Mouse (Mus musculus) hindbrain, embryonic 16.5 days (tissue): ENCODE results near the gene Gstm5. TPM values are rescaled to one million over a fixed set of nuclear protein-coding genes. Genes with fewer than 3 reads are reported as not detected.

Experiments used
- ATAC-seq: fragments of 200-750 bp; cut with Nextera tagmentation; 2 replicates; pipeline ENCODE4 v1.8.0; 2017; ENCODE audit warnings: moderate TSS enrichment, moderate library complexity
- H3K27ac ChIP-seq: fragments of 300-500 bp; sonication (generic); 2 replicates; pipeline ENCODE4 v1.5.1; 2014; ENCODE audit warnings: low read depth, mild to moderate bottlenecking, control low read depth, low read length, moderate library complexity
- H3K27me3 ChIP-seq: fragments of 300-500 bp; sonication (generic); replicated peaks from 2 replicates; pipeline ENCODE4 v1.6.1; 2014; ENCODE audit warnings: low read length; ENCODE audit not compliant: control insufficient read depth, insufficient read depth
- H3K36me3 ChIP-seq: fragments of 300-500 bp; sonication (generic); 2 replicates; pipeline ENCODE4 v1.6.1; 2014; ENCODE audit warnings: mild to moderate bottlenecking, low read length, moderate library complexity, mixed read lengths; ENCODE audit not compliant: control insufficient read depth, insufficient read depth
- H3K4me1 ChIP-seq: fragments of 300-500 bp; sonication (generic); 2 replicates; pipeline ENCODE4 v1.6.1; 2014; ENCODE audit warnings: low read depth, low read length; ENCODE audit not compliant: control insufficient read depth, insufficient read depth
- H3K4me2 ChIP-seq: fragments of 300-500 bp; sonication (generic); 2 replicates; pipeline ENCODE4 v1.6.1; 2014; ENCODE audit warnings: mild to moderate bottlenecking, low read length, control low read depth, moderate library complexity
- H3K4me3 ChIP-seq: fragments of 300-500 bp; sonication (generic); 2 replicates; pipeline ENCODE4 v1.5.1; 2014; ENCODE audit warnings: mild to moderate bottlenecking, low read length, control low read depth, moderate library complexity
- H3K9ac ChIP-seq: fragments of 300-500 bp; sonication (generic); 2 replicates; pipeline ENCODE4 v1.6.1; 2014; ENCODE audit warnings: low read depth, mild to moderate bottlenecking, control low read depth, low read length, moderate library complexity
- H3K9me3 ChIP-seq: fragments of 300-500 bp; sonication (generic); 2 replicates; pipeline ENCODE4 v1.6.1; 2014; ENCODE audit warnings: mild to moderate bottlenecking, low read length, moderate library complexity; ENCODE audit not compliant: control insufficient read depth
- WGBS: fragments of 180-500 bp; shearing (Covaris S2); extraction: QIAGEN DNeasy Blood & Tissue Kit; methylation state at CpG from one replicate; pipeline ENCODE4 v1.1.7; 2014; 5-methylcytosine and 5-hydroxymethylcytosine counted together
- polyA plus RNA-seq: library from polyadenylated mRNA; unstranded; fragments of >200 nt; fragmentation: Nextera tagmentation; extraction: Ambion mirVana; gene quantifications from 2 replicates; pipeline ENCODE4 v1.2.1, GENCODE M21; 2015

The Gstm5 gene
- polyA plus RNA-seq, 1 experiment from 2014 or later, result 292 TPM

GRCm38 (mm10) chr3:107868452-107868851, 27.2 kb upstream of the Gstm5 start:
- H3K27ac ChIP-seq, result no peak overlapping the region
- no peaks in the 10 kb centered on the region for H3K27me3 ChIP-seq
- H3K9me3 ChIP-seq, result no peaks in the 10 kb centered on the region

GRCm38 (mm10) chr3:107869097-107869496, 26.5 kb upstream of the Gstm5 start:
- H3K36me3 ChIP-seq, result no peaks in the 10 kb centered on the region
- no peak overlapping the region for H3K4me3 ChIP-seq
- ATAC-seq, result no peak
- H3K4me1 ChIP-seq, result peaks cover 4% of the 10 kb centered on the region; the same call in 1 of the 2 replicates
- H3K4me2 ChIP-seq, result no peak overlapping the region
- H3K27me3 ChIP-seq, result no peaks in the 10 kb centered on the region
- no peaks in the 10 kb centered on the region for H3K9me3 ChIP-seq
- no peak overlapping the region for H3K9ac ChIP-seq
- no peak overlapping the region for H3K27ac ChIP-seq
- WGBS, result 9% methylated on average over 7 of the region's 7 CpGs

More at GRCm38 (mm10) chr3:107868452-107868851, 27.2 kb upstream of the Gstm5 start:
- peaks cover 7% of the 10 kb centered on the region; the same call in 1 of the 2 replicates for H3K4me1 ChIP-seq
- WGBS, result 88% methylated on average over 22 of the region's 22 CpGs
- H3K4me2 ChIP-seq, result no peak overlapping the region
- H3K4me3 ChIP-seq, result no peak overlapping the region
- no peak overlapping the region for H3K9ac ChIP-seq
- H3K36me3 ChIP-seq, result no peaks in the 10 kb centered on the region
- ATAC-seq, result no peak

GRCm38 (mm10) chr3:107869925-107870324, 25.7 kb upstream of the Gstm5 start:
- Histone ChIP-seq H3K9ac (no peak overlapping the region), H3K4me3 (no peak overlapping the region), H3K4me1 (peaks cover 4% of the 10 kb centered on the region; the same call in 1 of the 2 replicates), H3K27ac (no peak overlapping the region), H3K36me3 (no peaks in the 10 kb centered on the region), H3K4me2 (no peak overlapping the region), H3K9me3 (no peaks in the 10 kb centered on the region), H3K27me3 (no peaks in the 10 kb centered on the region)
- ATAC-seq, result no peak
- WGBS, result 73% methylated on average over 4 of the region's 4 CpGs

GRCm38 (mm10) chr3:107873335-107874251, 22.0 kb upstream of the Gstm5 start:
- H3K36me3 ChIP-seq, result no peaks in the 10 kb centered on the region
- WGBS, result 75% methylated on average over 24 of the region's 24 CpGs
- ATAC-seq, result no peak
- H3K27ac ChIP-seq, result no peak overlapping the region
- H3K9me3 ChIP-seq, result no peaks in the 10 kb centered on the region
- H3K4me1 ChIP-seq, result peaks cover 4% of the 10 kb centered on the region; the same call in 1 of the 2 replicates
- H3K4me2 ChIP-seq, result no peak overlapping the region
- H3K9ac ChIP-seq, result no peak overlapping the region
- no peak overlapping the region for H3K4me3 ChIP-seq
- H3K27me3 ChIP-seq, result no peaks in the 10 kb centered on the region

GRCm38 (mm10) chr3:107875231-107875630, 20.4 kb upstream of the Gstm5 start:
- 66% methylated on average over 6 of the region's 6 CpGs for WGBS
- Histone ChIP-seq H3K9me3 (no peaks in the 10 kb centered on the region), H3K4me2 (no peak overlapping the region), H3K4me3 (no peak overlapping the region), H3K4me1 (no peaks in the 10 kb centered on the region), H3K36me3 (no peaks in the 10 kb centered on the region), H3K9ac (no peak overlapping the region), H3K27ac (no peak overlapping the region), H3K27me3 (no peaks in the 10 kb centered on the region)
- no peak for ATAC-seq

GRCm38 (mm10) chr3:107877005-107877404, 18.6 kb upstream of the Gstm5 start, which contains the start of gene Eps8l3:
Eps8l3 (plus strand) TSS chr3:107877229.
- H3K27me3 ChIP-seq, result no peaks in the 10 kb centered on the region
- no peaks in the 10 kb centered on the region for H3K4me1 ChIP-seq
- H3K4me2 ChIP-seq, result no peak within 1 kb of the TSS
- no peaks in the 10 kb centered on the region for H3K9me3 ChIP-seq
- H3K36me3 ChIP-seq, result no peaks in the 10 kb centered on the region
- no peak for ATAC-seq
- H3K9ac ChIP-seq, result no peak within 1 kb of the TSS
- H3K27ac ChIP-seq, result no peak within 1 kb of the TSS
- 84% methylated on average over 5 of the region's 5 CpGs for WGBS
- H3K4me3 ChIP-seq, result no peak within 1 kb of the TSS

GRCm38 (mm10) chr3:107877747-107878736, 17.6 kb upstream of the Gstm5 start:
- Histone ChIP-seq H3K4me2 (no peak overlapping the region), H3K4me1 (no peaks in the 10 kb centered on the region), H3K9ac (no peak overlapping the region), H3K27ac (no peak overlapping the region), H3K36me3 (no peaks in the 10 kb centered on the region), H3K4me3 (no peak overlapping the region), H3K9me3 (no peaks in the 10 kb centered on the region), H3K27me3 (no peaks in the 10 kb centered on the region)
- ATAC-seq, result no peak
- 86% methylated on average over 12 of the region's 12 CpGs for WGBS

GRCm38 (mm10) chr3:107887674-107888495, 7.7 kb upstream of the Gstm5 start:
- no peak overlapping the region for H3K9ac ChIP-seq
- peak overlapping the region; percentile 62 for H3K27ac ChIP-seq
- H3K4me2 ChIP-seq, result no peak overlapping the region
- no peaks in the 10 kb centered on the region for H3K27me3 ChIP-seq
- ATAC-seq, result peak; percentile 98
- H3K36me3 ChIP-seq, result no peaks in the 10 kb centered on the region
- WGBS, result 69% methylated on average over 9 of the region's 9 CpGs
- no peak overlapping the region for H3K4me3 ChIP-seq
- H3K9me3 ChIP-seq, result no peaks in the 10 kb centered on the region
- H3K4me1 ChIP-seq, result no peaks in the 10 kb centered on the region
